Comparison of ENCODE assay signal across 21 mouse cellular contexts in the genomic region with DNA sequence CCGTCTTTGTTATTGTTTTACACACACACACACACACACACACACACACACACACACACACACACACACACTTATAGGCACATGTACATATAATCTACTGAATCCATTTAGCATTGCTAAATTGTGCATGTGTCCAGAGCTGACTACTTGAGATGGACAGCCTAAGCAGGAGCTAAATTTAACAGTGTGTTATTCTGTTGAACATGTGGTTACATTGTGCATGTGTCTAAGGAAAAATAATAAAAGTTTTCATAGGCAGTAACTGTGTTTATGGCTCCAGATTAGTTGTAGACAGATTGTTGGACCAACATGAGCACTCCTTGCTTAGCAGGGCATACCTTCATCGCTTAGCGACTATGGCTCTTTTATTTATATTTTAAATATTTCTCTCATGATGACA.
DNase-seq lines count a peak whose midpoint lies in the region; ATAC-seq and TF ChIP-seq lines count a peak whose summit lies in the region.
"Had no signal": no experiment of that assay in that cellular context is flagged by ENCODE, and none has a peak within 500 bp of the region (broad histone marks: within the 10 kb centered on the region; RNA-seq: fewer than 3 reads in every experiment).

No protein-coding gene starts in this region.

- H3K9me3 ChIP-seq in limb, embryonic 13.5 days, result no peaks in the 10 kb centered on the region
- no peaks in the 10 kb centered on the region for H3K9me3 ChIP-seq in limb, embryonic 10.5 days (replicated peaks)
- H3K9me3 ChIP-seq in midbrain, embryonic 11.5 days (ENCODE audit: control insufficient read depth, low read length), result no peaks in the 10 kb centered on the region
- no peaks in the 10 kb centered on the region for H3K9me3 ChIP-seq in midbrain, embryonic 10.5 days (replicated peaks)
- no peaks in the 10 kb centered on the region for H3K9me3 ChIP-seq in limb, embryonic 14.5 days (ENCODE audit: control insufficient read depth, low read length)
- H3K9me3 ChIP-seq: G1E had no signal

- no peak overlapping the region for H3K4me2 ChIP-seq in limb, embryonic 13.5 days (replicated peaks)
- H3K4me2 ChIP-seq in midbrain, embryonic 11.5 days, result no peak overlapping the region
- H3K4me2 ChIP-seq in limb, embryonic 14.5 days (replicated peaks; ENCODE audit: low read depth, low read length, severe bottlenecking), result no peak overlapping the region

- no peaks in the 10 kb centered on the region for H3K36me3 ChIP-seq in limb, embryonic 13.5 days
- H3K36me3 ChIP-seq in limb, embryonic 10.5 days, result no peaks in the 10 kb centered on the region
- H3K36me3 ChIP-seq in midbrain, embryonic 11.5 days (ENCODE audit: control insufficient read depth, insufficient read depth, low read length), result no peaks in the 10 kb centered on the region
- no peaks in the 10 kb centered on the region for H3K36me3 ChIP-seq in midbrain, embryonic 10.5 days
- H3K36me3 ChIP-seq in limb, embryonic 14.5 days (ENCODE audit: control insufficient read depth, insufficient read depth, low read length), result no peaks in the 10 kb centered on the region
- H3K36me3 ChIP-seq: G1E had no signal

- DNase-seq in limb, embryonic 10.5 days (ENCODE audit: low spot score), result no peak
- DNase-seq in midbrain, embryonic 11.5 days (ENCODE audit: low spot score, missing footprints), result peak; percentile 73
- no peak for DNase-seq in midbrain, embryonic 10.5 days (ENCODE audit: low spot score)
- no peak for DNase-seq in limb, embryonic 14.5 days (ENCODE audit: low spot score)
- no peak for DNase-seq in right cerebral cortex, adult 2 months (ENCODE audit: low spot score in 2 of 2)
- DNase-seq: adrenal gland, adult 2 months; adrenal gland, adult 8-10 months; adrenal gland, postnatal 10 days; adrenal gland, postnatal 14 days; adrenal gland, postnatal 25 days; adrenal gland, postnatal 36 days; B cell, adult 2 months; cerebellum, adult 11 months; cerebellum, adult 11-12 months; cerebellum, adult 18-20 months had no signal

- H3K27ac ChIP-seq in limb, embryonic 13.5 days, result no peak overlapping the region
- H3K27ac ChIP-seq in limb, embryonic 10.5 days, result no peak overlapping the region
- H3K27ac ChIP-seq in midbrain, embryonic 11.5 days (ENCODE audit: low read depth, low read length), result no peak overlapping the region
- no peak overlapping the region for H3K27ac ChIP-seq in midbrain, embryonic 10.5 days (replicated peaks)
- no peak overlapping the region for H3K27ac ChIP-seq in limb, embryonic 14.5 days (replicated peaks; ENCODE audit: low read depth, low read length)

- H3K9ac ChIP-seq in limb, embryonic 13.5 days, result no peak overlapping the region
- no peak overlapping the region for H3K9ac ChIP-seq in midbrain, embryonic 11.5 days (ENCODE audit: low read length)
- H3K9ac ChIP-seq in limb, embryonic 14.5 days (ENCODE audit: low read depth, low read length, severe bottlenecking), result no peak overlapping the region

- WGBS in limb, embryonic 13.5 days, result 61% methylated on average over 3 of the region's 3 CpGs
- 93% methylated on average over 3 of the region's 3 CpGs for WGBS in limb, embryonic 10.5 days
- WGBS in midbrain, embryonic 11.5 days, result 93% methylated on average over 3 of the region's 3 CpGs
- 95% methylated on average over 3 of the region's 3 CpGs for WGBS in midbrain, embryonic 10.5 days
- 54% methylated on average over 3 of the region's 3 CpGs for WGBS in limb, embryonic 14.5 days

- no peak for TF ChIP-seq POLR2A in limb, embryonic 14.5 days (IDR thresholded peaks at IDR 0.05; ENCODE audit: borderline replicate concordance, extremely low read depth, insufficient read depth, insufficient read length)

- ATAC-seq in limb, embryonic 13.5 days (ENCODE audit: low FRiP score, low read depth), result peak; percentile 69; the same call in 1 of the 2 replicates
- no peak for ATAC-seq in midbrain, embryonic 11.5 days (ENCODE audit: low FRiP score)
- peak; percentile 37; the same call in 1 of the 2 replicates for ATAC-seq in limb, embryonic 14.5 days (ENCODE audit: low FRiP score, low read depth)
- ATAC-seq: activated CD4-positive, CD25-positive, alpha-beta regulatory T cell, adult 4 months; CD4-positive, CD25-positive, alpha-beta regulatory T cell, adult 4 months; Patski had no signal

- no peaks in the 10 kb centered on the region for H3K4me1 ChIP-seq in limb, embryonic 13.5 days
- no peaks in the 10 kb centered on the region for H3K4me1 ChIP-seq in limb, embryonic 10.5 days
- no peaks in the 10 kb centered on the region for H3K4me1 ChIP-seq in midbrain, embryonic 11.5 days (ENCODE audit: control insufficient read depth, insufficient read depth, low read length)
- no peaks in the 10 kb centered on the region for H3K4me1 ChIP-seq in midbrain, embryonic 10.5 days
- no peaks in the 10 kb centered on the region for H3K4me1 ChIP-seq in limb, embryonic 14.5 days (ENCODE audit: control insufficient read depth, insufficient read depth, low read length)

- H3K4me3 ChIP-seq in limb, embryonic 13.5 days, result no peak overlapping the region
- no peak overlapping the region for H3K4me3 ChIP-seq in limb, embryonic 10.5 days
- H3K4me3 ChIP-seq in midbrain, embryonic 11.5 days (ENCODE audit: low read depth, low read length), result no peak overlapping the region
- H3K4me3 ChIP-seq in midbrain, embryonic 10.5 days, result no peak overlapping the region
- no peak overlapping the region for H3K4me3 ChIP-seq in limb, embryonic 14.5 days (replicated peaks; ENCODE audit: low read length)

- H3K27me3 ChIP-seq in limb, embryonic 13.5 days, result no peaks in the 10 kb centered on the region
- H3K27me3 ChIP-seq in limb, embryonic 10.5 days (ENCODE audit: low read depth, poor library complexity, severe bottlenecking), result no peaks in the 10 kb centered on the region
- no peaks in the 10 kb centered on the region for H3K27me3 ChIP-seq in midbrain, embryonic 11.5 days (ENCODE audit: control insufficient read depth, insufficient read depth, low read length)
- H3K27me3 ChIP-seq in midbrain, embryonic 10.5 days (ENCODE audit: low read depth, poor library complexity, severe bottlenecking), result no peaks in the 10 kb centered on the region
- no peaks in the 10 kb centered on the region for H3K27me3 ChIP-seq in limb, embryonic 14.5 days (ENCODE audit: control insufficient read depth, insufficient read depth, low read length)
- H3K27me3 ChIP-seq: CH12.LX, Patski had no signal
